Mouse (Mus musculus) MN1 (cell line): ENCODE measurements around the gene Atp6v1d.

Experiments used
- DNase-seq: peaks from one replicate; pipeline ENCODE4 v3.0.0-alpha.2; 2016; ENCODE audit warnings: low spot score

Gene Atp6v1d

DNA sequence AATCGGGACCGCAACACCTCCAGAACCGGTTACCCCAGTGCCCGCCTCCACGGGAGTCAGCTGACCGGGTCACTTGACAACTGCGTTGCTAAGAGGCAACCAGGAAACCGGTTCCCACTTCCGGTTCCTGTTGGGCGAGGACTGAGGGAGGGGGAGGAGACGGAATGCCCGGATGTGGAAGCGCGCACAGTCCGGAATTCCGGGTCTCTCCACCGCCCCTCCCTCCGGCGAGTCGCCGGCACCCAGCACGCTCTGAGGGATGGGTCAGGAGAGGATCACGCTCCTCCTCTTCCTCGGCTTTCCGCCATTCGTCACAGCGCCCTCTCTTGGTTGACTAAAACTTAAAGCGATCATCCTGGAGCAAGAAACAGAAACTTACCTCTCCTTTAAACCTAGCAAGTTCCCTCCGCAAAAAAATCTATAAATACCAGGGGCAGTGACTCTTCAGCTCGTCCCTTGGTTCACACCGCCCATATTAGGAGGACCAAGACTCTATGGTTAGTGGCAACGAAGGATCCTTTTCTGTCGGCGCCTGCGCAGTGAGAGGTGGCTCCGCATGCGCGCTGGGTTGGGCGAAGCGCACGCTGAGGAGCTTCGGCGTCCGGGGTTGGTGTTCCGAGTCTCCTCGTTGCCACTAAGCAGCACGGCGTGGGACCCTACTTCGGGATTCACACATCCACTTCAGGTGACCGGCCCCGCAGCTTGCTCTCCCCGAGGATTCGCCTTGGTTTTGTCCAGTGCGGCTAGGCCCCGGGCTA, at the start of gene Atp6v1d, which contains the start of gene Eif2s1:
TSS of gene Atp6v1d (minus strand) at position 143 of the 758 bp plus-strand sequence.
TSS of gene Eif2s1 (plus strand) at position 324 of the 758 bp plus-strand sequence.
- peak; percentile 99 for DNase-seq

DNA sequence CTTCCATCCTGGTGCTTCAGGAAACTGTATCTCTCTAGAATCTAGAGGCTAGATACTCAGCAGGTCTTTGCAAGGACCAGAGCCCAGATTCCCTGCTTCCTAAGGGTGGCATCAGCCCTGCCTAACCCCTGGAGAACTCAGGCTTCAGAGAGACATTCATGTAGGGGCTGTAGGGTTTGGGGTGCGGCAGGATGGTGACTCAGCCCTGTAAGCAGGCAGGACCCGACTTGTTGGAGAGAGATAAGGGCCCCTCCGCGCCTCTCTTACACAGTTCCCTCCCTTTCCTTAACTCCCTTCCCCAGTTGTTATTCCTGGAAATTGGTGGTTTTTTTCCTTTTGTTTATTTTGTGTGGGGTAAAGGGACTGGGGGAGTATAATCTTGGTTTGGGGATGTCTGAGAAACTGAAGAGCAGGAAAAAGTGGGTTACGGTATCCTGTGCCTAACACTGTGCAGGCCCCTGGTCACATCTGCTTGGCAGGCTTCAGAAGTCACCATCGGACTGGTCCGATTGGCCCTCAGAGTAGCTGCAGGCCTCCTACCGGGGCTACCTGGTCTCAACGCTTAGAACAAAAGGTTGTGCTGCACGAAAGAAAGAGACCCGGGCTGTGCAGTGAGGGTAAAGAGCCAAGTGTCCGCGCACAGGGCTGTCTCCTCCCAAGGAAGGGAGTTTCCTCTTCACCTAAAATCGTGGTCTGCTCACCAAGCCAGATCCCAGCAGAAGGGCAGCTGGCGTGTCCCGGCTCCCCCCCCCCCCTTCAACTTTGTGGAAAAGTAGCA, 49.4 kb upstream of the Atp6v1d start:
- peak; percentile 44 for DNase-seq

DNA sequence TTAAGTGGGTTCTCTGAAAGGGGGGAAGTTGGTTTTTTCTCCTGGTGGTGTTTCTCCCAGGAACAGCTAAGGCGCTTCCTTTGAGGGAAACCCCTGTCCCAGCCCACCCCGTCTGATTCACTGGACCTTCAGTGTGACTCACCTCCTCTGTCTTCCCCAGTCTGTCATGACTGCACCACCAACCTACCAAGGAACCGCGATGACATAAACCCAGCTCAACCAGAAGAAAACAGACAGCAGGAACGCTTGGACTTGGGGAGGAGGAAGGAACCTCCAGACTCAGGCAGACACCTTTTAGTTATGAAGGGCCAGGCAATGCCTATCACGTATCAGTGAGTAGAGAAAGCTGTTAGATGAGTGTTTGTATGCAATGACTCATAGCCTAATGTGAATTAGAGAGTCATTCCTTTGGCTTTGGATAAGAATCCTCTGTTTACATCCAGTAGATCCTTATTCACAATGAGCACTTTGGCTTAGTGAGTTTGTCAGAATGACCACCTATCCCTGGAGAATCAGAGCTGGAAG, 46.7 kb upstream of the Atp6v1d start:
- DNase-seq = peak; percentile 42

DNA sequence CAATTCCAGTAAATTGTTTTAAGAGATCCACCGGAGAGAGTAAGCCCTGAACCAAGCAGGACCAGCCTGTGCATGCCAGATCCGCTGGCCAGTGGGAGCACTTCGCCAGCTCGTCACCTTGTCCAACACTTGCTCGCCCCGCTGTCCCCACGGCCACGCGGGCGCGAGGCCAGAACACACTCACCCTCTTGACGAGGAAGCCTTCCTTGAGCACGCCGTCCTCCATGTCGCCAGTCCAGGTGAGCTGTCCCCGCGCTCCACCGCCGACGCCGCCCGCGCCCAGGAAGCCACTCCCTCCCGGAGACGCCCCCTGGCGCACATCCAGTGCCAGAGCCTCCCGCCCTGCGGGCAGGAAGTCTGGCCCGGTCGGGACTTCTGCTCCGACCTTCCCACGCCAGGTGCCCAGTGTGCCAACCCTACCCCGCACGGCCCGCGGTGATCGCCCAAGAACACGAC, 45.3 kb upstream of the Atp6v1d start, which contains the start of gene Plek2:
TSS of gene Plek2 (minus strand) at position 258 of the 456 bp plus-strand sequence.
- peak; percentile 77 for DNase-seq

DNA sequence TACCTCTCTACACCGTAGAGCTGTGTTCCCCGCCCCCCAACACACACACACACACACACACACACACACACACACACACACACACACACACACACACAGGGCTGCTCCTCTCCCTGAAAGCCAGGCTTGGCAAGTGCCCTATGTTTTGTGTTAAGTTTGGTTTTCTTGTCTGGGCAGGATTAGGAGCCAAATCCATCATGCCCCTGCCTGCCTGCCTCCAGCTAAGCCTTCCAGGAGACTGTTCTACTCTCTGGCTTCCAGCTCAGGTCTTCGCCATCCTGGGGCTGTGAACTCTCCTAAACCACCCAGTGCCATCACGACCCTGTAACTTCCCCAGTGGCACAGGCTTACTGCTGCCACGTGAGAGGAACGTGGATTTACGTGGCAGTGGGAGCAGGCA, 43.1 kb upstream of the Atp6v1d start:
- no peak for DNase-seq

DNA sequence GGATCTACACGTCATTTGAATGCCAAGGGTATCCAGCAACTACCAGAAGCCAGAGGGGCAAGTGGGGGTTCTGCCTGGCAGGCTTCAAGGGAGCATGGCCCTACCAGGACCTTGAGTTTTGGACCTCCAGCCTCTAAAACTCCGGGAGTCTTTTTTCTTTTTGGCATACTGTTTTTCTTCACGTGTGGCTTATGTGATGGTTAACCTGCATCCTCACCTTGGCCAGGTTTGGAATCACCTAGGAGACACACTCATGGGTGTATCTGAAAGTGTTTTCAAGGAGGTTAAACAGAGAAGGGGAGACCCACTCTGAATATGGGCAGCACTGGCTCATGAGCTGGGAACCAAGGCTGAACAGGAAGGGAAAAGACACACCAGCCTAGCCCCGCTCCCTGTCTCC, 41.9 kb upstream of the Atp6v1d start:
- DNase-seq = no peak

DNA sequence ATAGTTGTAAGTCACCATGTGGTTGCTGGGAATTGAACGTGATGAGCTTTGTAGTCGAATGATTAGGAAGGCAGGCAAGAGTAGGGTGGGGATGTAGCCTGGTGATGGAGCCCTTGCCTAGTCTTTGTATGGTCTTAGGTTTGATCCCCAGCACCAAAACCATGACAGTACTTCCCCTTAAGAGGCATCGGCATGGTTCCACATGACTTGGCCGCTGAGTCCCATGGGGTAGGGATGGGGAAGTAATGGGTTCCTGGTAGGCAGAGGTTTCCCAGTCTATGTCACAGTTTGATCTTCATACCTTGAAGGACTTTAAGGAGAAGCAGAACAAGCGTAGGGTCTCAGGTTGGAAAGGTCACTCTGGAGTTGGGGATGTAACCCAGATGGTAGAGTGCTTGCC, 40.0 kb upstream of the Atp6v1d start:
- no peak for DNase-seq

DNA sequence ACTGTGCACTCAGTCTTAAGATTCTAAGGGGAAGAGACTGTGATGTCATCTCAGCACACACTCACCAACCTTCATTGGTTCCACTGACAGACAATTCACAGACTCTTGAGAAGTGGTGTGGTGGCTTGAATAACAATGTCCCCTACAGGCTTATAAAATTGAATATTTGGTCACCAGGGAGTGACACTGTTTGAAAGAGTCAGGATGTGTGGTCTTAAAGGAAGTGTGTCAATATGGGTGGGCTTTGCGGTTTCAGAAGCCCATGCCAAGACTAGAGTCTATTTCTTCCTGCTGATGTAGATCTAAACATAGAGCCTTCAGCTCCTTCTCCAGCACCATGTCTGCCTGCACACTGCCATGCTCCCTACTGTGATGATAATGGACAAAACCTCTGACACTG, 36.4 kb upstream of the Atp6v1d start:
- DNase-seq = no peak

DNA sequence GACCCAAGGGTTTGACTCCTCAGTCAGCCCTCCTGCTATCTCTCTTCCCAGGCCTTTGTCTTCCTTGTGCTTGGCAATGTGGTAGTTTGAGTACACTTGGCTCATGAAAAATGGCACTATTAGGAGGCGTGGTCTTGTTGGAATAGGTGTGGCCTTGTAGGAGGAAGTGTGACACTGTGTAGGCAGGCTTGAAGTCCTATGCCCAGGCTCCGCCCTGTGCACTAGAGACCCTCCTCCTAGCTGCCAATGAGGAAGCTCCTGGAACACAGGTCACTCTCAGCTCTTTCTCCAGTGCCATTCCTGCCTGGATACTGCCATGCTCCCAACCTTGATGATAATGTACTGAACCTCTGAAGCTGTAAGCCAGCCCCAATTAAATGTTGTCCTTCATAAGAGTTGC, 29.7 kb upstream of the Atp6v1d start:
- no peak for DNase-seq

DNA sequence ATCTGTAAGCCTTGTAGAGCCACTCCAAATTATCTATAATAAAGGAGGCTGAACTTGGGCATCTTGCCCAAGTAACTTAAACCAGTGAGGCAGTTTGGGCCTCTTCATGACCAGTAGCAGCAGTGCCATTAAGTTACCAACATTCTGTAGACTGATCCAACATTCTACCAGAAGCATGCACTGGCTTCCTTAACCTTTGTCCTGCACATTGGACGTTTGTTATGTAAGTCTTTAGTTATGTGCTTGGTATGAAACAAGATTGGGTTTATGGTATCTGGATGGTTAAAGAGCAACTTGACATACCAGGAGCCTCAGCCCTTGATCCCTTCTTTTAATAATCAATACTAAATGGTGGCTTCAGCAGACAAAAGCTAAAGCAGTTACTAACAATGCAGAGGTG, 28.6 kb upstream of the Atp6v1d start:
- DNase-seq = no peak

DNA sequence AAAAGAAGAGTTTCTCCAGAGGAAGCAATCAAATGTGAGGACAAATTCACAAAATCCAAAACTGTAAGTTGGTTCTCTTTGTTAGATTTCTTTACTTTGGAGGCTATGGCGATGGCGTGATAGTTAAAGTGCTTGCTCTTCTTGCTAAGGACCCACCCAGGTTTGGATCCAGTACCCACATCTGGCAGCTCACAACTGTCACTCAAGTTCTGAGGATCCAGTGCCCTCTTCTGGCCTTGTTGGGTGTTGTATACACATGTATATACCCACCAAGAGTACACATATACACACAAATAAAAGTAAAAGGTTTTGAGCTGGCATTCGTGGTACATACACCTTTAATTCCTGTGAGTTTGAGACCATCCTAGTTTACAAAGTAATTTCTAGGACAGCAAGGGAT, 13.1 kb upstream of the Atp6v1d start:
- no peak for DNase-seq

DNA sequence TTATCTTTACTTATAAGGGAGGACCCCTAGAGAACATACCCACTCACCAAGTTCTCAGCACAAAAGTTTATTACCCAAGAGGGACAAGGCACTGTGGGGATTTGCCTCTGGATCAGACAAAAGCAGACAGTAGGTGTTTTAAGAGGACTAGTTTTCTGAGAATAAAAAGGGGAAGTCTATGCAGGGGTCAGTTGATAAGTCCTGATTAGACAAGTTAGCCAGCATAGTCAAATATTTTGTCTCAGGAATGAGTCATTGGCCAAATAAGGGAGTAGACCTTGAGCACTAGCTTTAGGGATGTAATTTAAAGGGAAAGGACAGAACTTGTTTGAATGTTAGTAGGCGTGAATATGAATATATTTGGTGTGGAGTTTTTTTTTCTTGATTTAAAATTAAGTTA, 6.7 kb upstream of the Atp6v1d start:
- DNase-seq = no peak

DNA sequence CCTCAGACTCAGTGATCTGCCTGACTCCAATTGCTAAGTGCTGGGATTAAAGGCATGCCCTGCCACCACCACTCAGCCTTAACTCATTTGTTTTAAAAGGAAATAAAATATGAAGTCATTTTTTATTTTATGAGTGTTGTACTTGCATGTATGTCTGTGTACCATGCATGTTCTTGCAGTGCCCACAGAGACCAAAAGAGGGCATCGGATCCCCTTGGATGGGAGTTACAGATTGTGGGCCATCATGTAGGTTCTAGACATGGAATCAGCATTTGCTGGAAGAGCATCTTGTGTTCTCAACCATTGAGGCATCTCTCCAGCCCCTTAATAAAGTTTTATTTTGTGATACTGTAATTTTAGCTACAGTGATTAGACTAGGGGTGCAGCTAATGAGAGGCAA, 4.0 kb upstream of the Atp6v1d start:
- no peak for DNase-seq

DNA sequence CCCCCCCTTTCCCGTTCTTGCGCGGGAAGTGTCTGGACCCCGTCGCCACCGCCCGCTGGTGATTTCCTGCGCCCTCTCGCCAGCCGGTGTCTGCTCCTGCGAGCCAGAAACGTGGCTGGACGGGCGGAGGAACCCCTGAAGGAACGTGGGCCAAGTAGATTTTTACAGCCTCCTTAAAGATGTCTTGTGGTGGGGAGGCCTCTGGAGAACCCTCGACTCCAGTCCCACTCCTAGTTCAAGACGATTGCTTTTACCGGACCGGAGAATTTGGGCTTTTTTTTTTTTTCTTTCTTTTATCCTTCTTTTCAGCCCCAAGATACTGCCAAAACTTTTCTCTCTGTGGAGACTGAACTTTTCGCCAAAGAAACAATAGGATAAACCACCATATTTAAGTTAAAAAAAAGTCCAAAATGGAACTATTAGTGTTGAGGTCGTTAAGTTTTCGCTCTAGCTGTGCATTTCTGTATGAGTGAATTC, 854 bp upstream of the Atp6v1d start:
- no peak for DNase-seq

DNA sequence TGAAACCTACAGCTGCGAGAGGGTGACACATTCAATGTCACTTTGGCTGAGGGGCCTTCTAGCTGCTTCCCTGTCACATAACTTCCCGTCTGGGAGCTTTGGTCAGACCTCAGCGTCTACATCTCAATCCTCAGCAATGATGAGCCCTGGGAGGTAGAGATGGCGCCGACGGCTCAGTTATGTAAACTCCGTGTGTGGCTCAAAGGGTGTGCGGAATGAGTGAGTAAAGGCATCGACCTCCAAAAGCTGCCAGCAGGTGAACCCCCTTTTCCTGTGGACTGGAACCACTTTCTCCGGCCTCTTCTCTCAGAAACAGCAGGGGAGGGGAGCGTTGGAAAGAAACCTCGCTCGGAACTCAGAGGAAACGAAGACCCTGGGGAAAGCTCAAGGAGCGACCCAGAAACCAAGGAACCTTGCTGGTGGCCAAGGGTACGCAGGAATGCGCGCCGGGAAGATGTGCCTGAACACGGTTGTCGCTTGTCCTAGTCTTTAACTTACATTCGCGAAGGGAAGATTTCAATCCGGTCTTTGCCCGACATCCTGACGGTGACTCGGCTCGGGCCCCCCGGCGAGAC, 430 bp downstream of the Atp6v1d start:
- DNase-seq = peak; percentile 54

DNA sequence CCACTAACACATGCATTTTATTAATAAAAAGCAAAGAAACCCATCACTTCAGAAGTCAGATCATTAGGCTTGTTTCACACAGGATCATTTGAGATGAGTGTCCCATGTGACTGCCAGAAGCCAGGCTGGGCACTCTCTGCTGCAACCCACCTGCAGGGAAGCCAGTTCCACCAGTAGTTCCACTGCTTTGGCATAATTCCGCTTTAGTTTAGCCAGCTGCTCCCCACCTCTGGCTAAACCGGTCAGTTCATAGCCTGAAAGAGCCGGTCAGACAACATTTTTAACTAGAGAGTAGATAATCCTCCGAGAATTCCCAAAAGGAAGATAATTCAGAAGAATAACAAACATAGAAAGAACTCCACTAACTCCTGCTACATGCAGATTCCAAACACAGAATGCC, 13.2 kb downstream of the Atp6v1d start:
- no peak for DNase-seq

DNA sequence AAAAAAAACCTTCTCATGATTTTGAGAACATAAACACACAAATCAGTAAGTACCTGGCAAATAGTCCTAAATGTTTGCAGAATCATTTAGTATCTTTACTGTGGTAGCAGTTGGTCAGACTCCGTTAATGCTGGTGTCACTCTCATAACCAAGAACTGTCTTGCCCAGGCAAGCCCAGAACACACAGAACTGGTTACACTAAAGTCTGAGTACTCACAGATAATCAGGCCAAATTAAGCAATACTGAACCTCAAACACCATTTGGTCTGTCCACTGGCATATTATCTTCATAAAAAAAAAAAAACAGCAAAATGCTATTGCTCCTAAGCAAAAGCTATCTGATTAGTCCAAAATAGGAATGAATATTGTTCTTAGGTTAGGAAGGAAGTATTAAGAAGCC, 19.0 kb downstream of the Atp6v1d start:
- no peak for DNase-seq

DNA sequence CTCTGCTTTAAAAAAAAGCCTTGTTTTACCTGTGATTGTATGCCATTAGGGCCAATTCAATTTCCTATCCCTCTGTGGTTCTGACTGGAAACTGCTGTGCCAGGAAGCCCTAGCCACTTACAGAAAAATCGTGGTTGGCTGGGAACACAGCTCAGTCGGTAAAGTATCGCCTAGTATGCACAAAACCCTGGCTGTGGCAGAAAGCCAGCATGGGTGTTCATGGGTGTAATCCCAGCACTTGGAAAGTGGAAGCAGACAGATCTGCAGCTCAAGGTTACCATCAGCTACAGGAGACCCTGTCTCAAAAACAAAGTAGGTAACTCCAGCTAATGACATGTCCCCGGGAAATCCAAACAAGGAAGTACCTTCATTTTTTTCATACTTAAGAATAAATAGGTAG, 21.5 kb downstream of the Atp6v1d start:
- DNase-seq = no peak

DNA sequence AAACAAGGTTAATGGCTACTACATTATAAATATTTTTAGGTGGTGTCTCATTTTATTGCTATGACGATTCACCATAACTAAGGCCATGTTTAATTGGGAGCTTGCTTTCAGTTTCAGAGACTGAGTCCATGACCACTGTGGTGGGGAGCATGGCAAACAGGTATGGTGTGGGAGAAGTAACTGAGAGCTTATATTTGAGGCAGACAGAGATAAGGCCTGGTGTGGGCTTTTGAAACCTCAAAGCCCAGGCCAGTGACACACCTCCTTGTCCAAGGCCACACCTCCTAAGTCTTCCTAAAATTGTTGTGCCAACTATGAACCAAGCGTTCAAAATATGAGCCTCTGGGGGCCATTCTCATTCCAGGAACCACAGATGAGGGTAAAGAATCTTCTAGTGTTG, 26.9 kb downstream of the Atp6v1d start:
- no peak for DNase-seq

DNA sequence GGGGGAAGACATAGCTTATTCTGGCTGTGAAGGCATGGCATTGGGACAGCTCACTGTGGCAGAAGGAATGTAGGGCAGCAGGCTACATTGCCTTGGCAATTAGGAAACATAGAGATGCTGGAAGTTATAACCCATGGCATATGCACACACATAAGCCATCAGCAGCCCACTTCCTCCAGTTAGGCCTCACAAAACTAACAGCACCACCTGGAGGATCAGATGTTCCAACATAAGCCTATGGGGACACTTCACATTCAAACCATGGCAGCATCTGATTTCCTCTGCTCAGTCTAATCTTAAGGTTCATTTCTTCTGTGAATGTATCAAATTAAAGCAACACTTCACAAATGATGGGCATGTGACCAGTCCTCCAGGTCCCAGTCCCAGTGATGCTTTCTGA, 47.0 kb downstream of the Atp6v1d start:
- DNase-seq = peak; percentile 8

DNA sequence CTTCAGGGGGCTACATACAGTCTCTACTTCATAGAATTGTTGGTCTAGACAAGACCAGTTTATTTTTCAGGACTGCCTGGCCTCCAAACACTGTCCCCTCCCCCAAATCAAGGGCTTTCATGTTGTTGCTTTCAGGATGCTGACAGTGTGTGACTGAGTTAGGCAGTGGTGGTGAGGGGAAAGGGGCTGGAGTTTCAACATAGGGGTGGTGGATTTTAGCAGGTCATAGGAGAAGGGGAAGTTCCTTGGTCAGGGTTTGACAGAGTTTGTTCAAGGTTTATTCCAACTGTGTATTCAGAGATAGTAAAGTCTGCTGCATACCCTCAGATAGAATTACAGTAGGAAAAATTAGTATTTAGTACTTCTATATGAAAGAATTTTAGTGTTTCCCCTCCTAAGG, 59.6 kb downstream of the Atp6v1d start:
- no peak for DNase-seq

DNA sequence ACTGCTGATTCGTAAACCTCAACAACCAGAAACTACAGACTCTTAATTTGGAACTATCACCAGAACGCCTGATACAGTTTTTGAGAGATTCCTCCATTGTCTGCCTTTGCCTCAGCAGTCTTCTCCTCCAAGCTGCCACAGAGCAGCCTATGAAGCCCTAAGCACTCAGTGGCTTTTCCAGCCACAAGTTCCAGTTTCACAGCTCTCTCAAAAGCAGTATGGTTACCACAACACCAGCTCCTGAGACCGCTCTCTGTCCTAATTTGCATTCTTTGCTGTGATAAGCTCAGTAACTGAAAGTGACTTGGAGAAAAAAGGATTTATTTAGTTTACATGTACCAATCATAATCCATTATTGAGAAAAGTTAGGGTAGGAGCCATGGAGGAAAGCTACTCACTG, 61.4 kb downstream of the Atp6v1d start:
- no peak for DNase-seq

DNA sequence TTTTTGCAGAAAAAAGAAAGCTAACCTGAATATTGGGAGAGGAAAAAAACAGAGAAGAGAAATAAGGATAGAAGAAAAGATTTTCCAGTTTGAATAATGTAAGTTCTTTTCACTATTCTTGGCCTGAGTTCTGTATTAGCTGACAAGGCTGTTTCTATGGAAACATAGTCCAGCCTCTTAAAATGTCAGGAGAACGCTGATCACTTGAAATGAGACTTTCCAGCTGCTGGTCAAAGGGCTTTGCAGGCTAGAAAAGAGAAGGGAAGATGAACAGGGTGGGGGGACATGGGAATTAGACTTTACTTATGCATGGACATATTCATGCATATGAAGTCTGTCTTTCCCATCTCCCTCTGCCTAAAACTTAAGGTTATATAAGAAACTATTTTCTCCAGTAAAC, 67.2 kb downstream of the Atp6v1d start:
- peak; percentile 58 for DNase-seq
